Mouse (Mus musculus) neural tube, embryonic 10.5 days (tissue): ENCODE data around the gene Itih3.
A peak's percentile ranks its signal among the peaks of the same experiment; 100 is the strongest.

Source experiments
- DNase-seq: peaks from one replicate; pipeline ENCODE4 v3.0.0-alpha.2; 2017; ENCODE audit warnings: low spot score; ENCODE audit errors: extremely low spot score

Itih3 gene

DNA sequence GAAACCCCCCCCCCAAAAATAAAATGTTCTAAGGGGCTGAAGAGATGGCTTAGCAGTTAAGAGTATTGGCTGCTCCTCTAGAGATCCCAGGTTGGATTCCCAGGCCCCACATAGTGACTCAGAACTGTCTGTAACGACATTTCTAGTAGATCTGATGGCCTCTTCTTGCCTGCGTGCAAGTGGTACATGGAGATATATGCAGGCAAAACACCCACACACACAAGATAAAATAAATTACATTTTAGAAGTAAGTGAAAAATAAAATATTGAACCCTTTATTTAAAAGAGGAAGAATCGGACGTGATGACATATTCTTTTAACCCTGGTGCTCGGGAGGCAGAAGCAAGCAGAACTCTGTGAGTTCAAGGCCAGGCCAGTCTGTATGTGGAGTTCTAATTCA is 20.9 kb downstream of the Itih3 start:
- no peak for DNase-seq

DNA sequence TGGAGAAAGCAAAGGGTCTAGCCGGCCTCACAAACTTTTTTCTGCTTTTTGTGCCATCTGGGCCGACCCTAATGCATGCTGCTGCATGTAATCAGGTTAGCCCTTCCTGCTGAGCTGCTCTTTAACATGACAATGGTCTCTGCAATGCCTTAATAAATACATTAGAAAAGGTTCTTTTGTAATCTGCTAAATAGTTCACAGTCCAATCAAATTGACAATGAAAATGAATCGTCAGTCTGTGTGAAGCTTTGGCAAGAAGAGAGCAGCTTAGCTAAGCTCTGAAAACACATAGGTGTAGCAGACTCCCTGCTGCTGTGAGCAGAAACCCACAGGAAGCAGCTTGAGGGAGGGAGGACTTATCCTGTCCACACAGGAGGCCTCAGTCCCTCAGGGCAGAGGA is 23.6 kb downstream of the Itih3 start:
- DNase-seq: no peak

DNA sequence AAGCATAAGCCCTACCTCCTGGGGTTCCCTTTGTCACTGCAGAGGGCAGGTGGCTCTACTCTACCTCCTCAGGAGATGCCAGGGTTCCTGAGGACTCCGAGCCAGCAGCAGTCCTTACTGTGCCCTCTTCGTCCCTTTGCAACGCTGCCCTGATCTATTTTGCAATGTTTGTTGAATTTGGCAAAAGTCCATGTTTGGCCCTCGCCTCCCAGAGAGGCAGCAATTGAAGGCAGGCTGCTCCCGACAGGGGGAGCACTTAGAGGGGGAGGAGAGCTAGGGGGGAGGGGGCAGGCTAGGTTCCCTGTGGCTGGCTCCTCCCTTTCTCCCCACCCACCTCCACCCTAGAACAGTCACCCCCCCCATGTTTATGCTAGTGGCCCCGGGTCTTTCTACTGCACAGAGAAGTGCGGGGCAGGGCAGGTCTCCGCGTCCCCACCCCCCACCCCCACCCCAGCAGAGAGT is 35.3 kb downstream of the Itih3 start:
- DNase-seq: no peak

DNA sequence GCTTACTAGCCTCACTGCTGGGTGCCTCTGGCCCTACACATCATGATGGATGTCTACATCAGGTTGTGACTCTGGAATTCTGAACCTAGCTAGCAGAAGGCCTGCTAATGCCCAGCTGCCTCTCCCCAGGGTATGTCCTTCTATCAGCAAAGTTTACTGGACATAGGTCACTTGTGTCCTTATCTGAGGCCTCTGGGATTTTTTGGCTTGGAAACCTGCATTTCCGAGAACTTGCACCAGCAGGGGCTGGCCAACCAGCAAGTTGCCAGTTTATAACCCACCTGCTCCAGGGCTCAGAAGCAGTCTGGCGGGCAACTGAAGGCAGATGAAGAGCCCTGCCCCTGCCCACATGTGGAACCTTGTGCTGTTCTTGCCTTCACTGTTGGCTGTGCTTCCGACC is 37.4 kb downstream of the Itih3 start, which contains the start of gene Itih4:
Itih4 (plus strand) TSS at position 273 of the 400 bp plus-strand sequence.
- no peak for DNase-seq

DNA sequence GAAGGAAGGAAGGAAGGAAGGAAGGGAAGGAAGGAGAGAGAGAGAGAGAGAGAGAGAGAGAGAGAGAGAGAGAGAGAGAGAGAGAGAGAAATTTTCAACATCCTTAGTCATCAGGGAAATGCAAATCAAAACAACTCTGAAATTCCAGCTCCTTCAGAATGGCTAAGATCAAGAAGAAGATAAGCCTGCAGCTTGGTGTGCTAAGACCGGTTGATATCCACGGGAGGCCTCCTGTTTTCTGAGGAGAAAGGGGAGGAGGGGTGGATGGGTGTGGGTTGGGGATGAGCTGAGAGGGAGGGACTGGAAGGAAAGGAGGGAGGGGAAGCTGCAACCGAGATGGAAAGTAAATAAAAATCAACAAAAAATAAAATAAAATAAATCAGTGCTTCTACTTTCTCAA is 38.3 kb downstream of the Itih3 start:
- no peak for DNase-seq

DNA sequence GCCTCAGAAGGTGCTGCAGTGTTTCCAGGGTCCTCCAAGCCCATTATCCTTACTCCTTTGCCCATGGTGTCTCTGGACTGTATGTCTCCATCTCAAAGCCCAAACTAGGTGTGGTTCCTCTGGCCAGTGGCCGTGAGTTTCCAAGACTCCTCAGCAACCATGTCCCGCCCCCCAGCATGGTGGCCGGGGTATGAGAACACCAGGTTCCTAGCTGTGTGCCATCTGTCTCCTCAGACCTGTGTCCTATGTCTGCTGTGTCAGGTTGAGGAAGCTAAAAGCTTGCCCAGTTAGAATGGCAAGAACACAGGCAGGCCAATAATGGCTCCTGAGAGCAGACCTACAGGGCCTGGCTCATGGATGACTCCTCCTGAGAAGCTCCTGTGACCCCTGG is 41.8 kb downstream of the Itih3 start:
- no peak for DNase-seq

DNA sequence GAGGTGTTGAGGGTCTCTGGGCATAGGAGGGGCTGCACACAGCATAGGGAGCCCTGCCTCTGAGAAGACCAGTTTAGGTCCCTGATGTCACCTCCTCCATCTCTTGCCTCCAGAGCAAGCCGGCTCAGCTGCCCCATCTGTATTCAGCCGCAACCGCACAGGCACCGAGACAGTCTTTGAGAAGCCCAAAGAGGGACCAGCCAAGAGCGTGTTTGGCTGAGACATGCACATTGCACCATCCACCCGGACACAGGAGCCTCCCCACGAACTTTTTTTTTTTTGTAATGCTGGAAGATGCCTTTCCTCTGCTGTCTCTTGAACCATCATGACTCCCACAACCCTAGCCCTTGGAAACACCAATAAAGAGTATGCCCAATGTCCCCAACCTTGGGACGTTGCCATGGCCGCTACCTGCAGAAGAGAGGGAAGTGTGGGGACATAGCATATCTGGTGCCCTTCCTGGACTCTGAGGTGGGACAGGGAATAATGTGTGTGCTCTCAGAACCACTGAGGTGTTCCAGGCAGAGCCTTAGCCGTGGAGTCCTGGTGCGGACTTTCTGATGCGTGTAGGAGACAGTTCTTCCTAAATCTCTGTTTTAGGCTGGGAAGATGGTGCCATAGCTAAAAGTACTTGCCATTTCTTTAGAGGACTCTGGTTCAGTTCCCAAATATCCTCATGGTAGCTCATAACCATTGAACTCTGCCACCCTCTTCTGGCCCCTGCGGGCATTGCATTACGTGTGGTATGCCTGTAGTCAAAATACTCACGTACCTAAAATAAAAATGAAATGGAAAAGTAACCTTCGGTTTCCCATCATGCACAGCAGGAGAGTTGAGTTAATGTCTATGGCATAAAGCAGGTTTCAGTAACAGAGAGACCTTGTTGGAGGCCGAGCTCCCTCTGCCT is 42.5 kb downstream of the Itih3 start:
- no peak for DNase-seq

DNA sequence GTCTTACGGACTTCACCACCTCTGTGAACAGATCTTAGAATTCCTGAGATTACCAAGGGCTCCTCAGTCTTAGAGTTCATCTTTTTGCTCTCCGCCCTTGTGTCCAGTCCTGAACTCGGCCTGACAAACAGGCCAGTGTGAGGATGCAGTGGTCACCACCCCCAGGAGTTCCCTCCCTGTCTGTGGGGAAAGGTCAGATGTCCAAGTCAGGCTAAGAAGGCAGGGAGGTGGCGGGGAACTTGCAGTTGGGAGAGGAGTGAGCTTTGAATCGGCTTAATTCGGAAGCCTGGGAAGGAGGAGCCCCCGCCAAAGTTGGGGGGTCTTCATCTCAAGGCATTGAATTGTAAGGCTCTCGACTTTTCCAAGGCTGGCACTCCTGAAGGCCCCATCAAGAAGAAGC is 43.3 kb downstream of the Itih3 start:
- DNase-seq: no peak

DNA sequence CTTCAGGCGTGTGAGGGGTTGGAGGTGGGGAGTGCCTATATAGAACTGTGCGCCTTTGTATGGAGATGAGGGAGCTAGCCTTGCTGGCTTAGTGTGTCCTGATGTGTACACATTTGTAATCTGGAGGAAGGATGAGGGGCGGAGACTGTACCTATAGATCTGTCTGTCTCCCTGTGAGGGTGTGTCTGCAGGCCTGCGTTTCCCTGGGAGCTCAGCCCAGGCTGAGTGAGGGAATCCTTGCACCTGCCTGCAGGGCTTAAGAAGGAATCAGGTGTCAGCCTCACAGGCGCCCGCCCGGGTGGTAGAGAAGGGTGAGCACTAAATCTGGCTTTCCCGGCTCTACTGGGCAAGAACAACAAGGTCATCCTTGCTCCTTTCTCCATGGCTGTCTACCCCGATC is 43.8 kb downstream of the Itih3 start:
- DNase-seq: no peak

DNA sequence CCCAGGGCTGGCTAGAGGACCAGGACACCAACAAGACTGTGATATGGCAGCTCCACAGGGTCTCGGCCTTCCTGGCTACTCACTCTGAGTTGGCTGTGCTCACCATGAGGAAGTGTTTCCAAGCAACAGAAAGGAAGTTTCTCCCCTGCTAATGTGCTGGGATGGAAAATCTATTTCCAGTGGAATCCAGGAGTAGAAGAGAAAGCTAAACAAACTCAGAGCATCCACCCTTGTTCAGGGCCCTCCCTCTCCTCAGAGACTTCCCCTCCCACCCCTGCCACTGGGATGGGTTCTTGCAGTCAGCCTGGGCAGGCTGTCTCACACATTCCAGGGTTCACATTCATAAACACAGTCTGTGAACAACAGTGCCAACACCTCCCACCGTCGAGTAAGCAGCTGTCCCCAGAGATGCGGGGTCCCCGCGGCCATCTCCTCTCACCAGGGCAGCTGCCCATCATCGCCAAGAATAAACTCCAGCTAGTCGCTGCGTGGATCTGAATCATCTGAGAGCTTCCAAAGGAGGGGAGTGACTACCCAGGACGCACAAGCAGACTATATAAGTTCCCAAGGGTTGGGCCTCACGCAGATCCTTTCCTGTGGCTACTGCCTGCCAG is 44.5 kb downstream of the Itih3 start, which contains the start of gene Mustn1:
Mustn1 (plus strand) TSS at position 243 of the 614 bp plus-strand sequence.
- DNase-seq: no peak

DNA sequence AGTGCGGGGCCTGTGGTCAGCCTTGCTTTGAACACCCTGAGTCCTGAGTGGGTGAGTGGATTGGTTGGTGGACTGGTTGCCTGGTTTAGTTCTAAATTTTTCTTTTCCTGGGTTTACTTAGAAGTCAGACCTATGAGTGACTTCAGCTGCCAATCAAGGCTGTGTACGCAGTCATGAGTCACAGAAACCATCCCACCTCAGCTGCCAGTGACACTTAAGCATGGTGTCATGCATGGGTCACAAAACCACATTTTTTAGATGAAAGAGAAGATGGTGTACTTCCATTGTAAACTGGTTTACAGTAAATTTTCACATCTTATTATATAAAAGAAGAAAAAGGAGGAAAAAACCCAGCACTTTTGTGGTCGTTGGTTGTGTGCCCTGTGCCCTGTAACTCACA is 45.7 kb downstream of the Itih3 start:
- no peak for DNase-seq

DNA sequence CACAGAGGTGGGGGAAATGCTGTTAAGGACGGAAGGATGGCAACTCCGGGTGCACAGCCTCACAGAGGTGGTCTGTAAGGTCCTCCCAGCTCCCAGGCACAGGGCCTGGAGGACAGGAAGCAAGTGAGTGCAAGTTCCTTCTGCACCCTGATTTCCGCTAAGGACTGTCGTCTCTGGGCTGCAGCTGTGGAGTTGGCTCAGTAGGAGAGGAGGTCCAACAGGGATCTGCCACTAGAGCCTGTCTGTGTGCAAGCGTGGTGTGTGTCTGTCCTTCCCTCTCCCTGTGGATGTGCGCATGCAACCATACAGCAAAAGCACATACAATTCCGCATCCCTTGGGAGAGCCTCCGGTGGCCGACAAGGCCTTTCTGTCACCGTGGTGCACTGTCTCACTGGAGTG is 47.1 kb downstream of the Itih3 start:
- DNase-seq: no peak

DNA sequence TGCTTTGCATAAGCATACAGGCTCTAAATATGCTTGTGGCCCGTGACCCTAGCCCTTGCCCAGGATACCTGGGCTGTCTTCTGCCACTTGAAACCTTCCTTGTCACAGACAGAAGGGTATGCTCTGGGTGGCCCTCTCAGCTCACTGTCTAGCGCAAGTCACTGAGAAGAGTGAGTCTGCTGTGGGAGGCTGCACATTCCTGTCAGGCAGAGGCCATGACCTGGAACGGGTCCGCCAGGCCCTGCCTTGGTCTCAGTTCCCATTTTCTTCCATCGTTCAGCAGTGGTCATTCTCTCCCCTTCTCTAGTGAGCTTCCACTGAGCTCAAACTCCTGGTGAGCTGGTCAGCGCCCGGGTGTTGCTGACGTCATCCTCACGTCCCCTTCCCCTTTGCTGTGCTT is 47.6 kb downstream of the Itih3 start:
- no peak for DNase-seq

DNA sequence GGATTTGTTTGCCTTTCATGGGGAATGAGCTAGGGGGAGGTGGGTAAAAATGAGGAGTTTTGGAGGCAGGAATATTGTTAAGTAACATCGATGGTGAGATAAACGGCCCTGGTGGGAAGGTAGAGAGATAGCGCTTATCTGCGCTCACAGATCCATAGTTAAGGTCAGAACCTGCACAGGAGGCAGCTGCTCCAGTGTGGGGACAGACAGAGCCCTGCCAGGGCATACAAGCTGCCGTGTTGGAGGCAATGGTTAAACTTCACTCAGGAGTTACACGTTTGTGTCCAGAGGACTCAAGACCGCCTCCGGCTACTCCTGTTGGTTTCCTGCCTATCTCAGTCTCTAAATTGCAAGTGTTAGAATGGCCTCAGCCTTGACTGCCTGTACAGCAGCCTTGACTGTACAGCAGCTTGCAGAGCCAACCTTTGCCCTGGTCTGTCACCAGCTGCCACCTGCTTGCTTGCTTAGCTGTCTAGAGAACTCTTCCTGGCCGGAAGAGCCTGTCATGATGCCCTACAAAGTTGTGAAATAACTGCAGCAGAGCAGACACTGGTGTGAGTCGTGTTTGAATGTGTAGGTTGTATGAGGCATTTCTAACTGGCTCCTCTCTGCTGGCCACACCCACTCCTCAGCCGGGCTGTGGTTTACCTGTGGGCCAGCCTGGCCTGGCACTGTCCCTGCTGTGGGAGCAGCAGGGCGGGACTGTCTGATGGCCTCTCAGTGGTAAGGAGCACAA is 48.3 kb downstream of the Itih3 start:
- DNase-seq: no peak

DNA sequence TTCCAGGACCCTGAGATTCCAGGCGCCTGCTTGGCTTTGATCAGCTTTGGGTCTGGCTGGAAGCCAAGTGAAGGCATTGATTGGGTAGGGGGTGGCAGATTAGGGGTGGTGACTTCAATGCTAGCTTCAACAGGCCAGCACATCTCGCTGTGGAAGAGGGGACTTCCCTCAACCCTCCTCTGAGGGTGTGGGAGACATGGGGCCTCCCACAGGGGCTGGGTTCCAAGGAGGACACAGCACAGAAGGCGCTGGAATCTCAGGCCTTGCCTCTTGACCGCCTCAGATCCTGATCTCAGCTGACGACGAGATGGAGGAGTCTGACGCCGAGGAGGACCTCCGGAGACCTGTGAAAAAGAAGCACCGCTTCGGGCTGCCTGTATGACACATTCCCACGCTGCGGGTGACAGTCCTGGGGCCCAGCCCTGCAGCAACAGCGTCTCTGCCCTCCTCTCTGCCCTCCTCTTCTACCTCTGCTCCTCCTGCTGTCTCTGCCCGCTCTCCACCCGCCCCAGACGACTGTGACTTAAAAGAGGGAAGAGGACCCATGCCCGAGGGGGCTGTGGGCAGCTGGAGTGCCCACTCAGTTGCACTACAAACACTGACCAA is 49.4 kb downstream of the Itih3 start:
- DNase-seq: no peak

DNA sequence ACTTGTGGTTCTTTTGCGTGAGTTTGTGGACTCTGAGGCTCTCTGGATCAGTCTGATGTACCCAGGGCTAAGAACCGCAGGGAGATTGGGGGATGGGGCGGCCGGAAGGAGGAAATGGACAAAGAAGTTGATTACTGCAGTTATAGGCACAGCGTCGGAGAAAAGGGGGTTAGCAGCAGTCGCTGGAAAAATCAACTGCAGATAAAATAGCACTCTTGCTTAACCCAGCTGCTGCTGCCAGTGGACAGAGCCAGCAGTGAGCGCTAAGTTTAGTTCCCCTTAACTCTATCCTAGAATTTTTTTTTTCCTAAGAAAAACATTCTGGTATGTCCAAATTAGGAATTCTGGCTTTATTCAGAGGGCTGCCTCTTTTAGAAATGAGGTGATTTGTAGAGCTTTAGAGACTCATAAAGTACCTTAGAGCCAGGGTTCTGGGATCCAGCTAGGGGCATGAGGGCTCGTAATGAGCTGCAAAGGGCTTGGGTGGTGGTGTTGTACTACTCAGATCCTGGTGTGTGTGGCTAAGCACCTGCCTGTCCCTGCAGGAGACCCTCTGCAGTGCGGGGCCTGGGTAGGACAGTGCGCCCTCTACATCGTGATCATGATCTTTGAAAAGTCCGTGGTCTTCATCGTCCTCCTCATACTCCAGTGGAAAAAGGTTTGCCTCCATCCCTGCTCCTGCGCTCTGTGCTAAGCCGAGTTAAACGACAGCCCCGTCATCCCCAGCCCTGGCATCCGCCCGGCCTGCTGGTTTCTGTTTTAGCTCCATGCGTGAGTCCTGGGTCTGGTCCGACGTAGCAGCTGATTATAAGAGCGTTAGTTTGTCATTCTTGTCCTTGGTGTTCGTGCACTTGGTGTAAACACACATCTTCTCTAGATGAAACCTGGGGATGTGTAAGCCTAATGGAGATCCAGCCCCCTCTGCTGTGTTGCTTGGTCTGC is 53.1 kb downstream of the Itih3 start:
- no peak for DNase-seq

DNA sequence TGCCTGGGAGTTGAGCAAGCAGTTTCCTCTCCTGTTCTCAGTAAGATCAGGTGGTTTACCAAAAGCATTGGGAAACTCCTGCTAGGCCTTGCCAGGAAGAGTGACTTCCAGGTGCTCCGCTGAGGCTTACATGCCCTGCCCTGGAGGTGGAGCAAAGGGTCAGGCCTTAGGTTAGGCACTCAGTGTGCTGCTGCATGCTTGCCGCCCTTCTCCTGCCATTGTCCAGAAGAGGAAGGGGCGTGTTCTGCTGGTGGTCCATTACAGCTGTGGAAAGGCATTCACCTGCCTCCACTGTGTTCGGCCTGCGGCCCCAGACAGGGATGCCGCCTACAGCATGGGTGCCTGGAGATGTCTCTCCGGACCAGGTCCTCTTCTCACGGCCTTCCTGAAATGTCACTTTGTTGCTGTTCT is 54.2 kb downstream of the Itih3 start:
- no peak for DNase-seq

DNA sequence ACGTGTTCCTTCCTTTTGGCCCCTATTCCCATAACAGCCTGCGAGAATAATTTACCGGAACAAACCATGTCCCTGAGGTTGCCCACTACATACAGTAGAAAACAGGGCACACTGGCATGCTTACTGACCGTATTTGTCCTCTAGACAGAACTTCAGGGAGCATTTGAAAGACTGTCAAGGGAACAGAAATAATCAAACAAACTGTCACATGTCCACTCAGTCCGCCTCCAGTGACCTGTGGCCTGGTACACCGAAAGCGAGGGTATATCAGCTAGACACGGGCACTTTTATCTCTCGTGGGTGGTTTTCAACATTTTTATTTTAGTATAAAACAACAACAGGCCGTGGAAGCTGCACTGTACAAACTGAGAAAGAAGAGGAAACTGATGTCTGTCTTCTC is 54.7 kb downstream of the Itih3 start:
- no peak for DNase-seq

DNA sequence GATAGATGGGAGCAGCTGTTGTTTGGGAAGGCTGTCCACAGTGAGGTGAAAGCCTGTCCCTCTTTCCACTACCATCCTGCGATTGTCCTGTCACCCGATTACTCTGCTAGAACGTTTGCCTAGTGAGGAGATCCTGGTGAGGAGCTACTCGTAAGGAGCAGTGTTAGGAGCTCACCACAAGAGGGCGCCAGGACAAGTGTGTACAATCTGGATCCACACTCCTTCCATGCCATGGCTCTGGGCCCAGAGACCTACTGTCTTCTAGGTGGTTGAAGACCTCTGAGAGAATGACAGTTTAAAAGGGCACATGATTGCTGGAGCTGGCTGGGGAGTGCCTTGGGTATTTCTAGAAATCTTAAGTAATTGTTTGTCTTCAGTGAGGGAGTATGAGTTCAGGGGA is 56.5 kb downstream of the Itih3 start:
- DNase-seq: peak; percentile 62

DNA sequence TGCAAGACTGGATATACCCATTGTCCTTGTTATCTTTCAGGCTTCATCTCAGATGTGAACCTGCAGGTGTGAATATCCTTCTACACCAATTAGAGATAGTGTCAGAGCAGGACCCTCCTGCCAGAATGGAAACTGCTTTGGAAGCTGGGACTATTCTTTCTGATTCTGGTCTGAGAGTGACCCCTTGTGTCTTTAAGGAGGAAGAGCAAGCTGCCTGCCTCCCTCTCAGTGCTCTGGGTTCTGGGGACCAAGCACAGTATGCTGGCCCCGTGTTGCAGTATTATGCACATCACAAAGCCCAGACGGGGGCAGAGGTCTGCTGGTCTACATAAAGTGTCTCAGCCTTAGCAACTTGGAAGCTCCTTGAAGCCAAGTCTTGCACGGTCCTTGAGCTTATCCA is 58.2 kb downstream of the Itih3 start:
- DNase-seq: no peak

DNA sequence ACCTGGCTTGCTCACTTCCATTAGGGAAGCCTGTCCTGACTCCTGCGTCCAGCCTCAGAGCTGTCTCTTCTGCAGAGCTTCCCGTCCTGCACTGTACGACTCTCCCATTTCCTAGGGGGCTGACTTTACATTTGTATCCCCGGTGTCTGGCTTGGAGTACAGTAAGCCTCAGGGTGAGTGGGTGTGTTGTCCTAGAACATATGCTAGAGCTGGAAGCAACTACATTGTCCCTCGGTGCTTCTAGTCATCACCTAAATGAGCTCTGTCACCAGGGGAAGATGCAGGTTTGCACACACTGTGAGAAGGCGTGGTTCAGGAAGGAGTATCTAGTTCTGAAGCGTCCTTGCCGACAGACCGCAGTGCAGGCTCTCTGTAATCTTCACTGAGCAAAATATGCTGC is 61.2 kb downstream of the Itih3 start:
- DNase-seq: no peak
